Mouse (Mus musculus): ENCODE measurements around the gene Wdr90.

Gene Wdr90

GRCm38 (mm10) chr17:25860229-25860628 lies 1.1 kb downstream of the Wdr90 start:
- no peak for DNase-seq (ENCODE audit: low spot score)

- peak; percentile 90 for DNase-seq (ENCODE audit: low spot score)
These were observed 16.9 kb downstream of the Wdr90 start, which contains the start of gene Rhot2 for GRCm38 (mm10) chr17:25844396-25844901. Rhot2 (minus strand) TSS chr17:25844851.

DNA sequence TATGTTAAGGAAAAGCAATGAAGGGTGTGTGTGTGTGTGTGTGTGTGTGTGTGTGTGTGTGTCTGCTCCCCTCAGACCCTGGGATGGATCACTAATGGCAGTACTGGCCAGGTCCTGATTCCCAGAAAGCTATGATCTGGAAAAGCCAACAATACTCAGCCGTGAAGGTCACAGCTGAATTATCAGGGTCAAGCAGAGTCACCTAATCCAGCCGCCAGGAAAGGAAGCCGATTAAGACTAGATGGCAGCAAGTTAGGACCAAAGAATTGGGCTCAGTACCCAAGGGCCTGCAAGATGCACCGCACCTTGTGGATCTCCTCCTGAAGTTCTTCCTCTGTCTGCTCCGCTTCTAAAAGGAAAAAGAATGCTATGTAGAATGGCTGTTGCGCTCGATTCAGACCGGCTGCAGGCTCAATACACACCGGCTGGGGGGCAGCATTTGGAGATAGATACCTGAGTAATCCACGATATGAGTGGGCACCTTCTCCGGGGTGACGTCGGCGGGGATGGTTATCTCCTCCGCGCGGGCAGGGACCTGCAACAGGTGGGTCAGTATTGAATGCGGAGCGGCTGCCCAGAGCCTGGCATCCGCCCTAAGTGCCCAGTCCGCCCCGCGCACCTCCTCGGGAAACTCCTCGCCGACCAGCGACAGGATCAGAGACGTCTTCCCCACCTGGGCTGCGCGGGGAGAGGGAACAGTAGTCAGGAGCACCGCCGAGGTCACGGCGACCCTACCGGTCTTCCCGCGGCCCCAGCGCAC lies 17.5 kb downstream of the Wdr90 start:
- DNase-seq (ENCODE audit: low spot score) = no peak

DNA sequence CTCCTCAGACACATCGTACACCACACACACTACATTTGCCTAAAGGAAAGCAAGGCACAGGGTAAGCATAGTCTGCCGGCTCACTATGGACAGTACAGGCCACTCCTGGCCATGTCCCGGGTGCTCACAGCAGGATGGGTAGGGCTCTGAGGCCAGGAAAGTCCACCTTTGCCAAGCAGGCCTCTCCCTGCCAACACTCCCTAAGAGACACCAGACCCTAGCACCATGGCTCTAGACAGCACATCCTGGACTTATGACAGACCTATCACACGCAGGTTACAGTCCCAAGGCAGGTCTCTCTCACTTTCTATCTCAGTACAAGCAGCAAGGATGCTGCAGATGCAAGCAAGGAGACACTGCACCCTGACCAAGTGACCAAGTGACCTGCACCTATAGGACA lies 18.2 kb downstream of the Wdr90 start:
- DNase-seq (ENCODE audit: low spot score) = no peak

DNA sequence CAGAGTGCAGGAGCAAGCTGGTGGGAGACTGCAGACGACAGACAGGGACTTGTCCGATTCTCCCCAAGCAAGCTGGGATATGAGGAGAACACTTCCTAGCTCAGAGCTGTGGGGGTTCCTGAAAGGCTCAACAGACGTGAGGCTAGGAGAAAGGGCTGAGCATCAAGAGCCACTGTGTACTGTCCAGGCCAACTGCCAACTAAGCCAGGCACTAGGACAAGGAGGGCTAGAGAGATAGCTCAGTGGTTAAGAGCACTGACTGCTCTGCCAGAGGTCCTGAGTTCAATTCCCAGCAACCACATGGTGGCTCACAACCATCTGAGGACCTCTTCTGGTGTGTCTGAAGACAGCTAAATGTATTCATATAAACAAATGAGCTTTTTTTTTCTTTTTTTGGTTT lies 18.8 kb downstream of the Wdr90 start:
- DNase-seq (ENCODE audit: low spot score) = no peak

DNA sequence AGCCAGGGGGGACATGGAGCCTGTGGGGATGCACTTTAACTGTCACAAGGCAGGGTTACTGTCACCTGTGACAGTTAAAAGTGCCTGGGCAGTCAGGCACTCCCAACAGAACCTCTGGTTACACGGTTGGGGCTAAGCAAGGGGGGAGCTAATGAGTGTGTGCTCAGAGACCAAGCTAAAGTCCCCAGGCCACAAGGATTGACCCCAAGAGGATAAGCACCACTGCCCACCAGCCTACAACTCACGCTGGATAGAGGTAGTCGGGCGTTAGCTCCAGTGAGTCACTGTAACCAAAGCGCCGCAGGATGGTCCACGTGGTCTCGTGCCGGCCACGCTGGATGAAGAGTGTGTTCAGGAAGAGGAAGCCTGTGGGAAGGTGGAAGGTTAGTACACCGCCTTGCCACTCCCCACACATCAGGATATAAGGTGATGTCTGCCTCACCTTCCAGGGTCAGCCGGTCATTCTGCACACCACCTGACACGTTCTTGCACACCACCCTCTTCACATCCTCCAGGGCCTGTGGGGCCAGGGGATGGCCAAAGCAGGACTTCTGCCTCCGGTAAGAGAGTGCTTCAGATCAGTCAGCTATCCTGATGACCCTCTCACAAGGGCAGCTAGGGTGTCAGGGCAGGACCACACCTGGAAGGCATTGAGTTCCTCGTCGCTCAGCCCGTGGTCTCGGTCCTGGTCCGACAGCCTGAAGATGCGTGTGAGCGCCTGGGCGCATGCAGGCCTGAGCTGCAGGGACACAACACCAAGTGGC lies 20.0 kb downstream of the Wdr90 start, which contains the start of gene Gm20683:
Gene Gm20683 (minus strand): TSS at position 647 of the 764 bp plus-strand sequence.
- DNase-seq (ENCODE audit: low spot score) = no peak

- DNase-seq (ENCODE audit: low spot score) = no peak
These were observed 20.8 kb downstream of the Wdr90 start for GRCm38 (mm10) chr17:25840519-25840918.

- DNase-seq (ENCODE audit: low spot score) = no peak
These were observed 21.7 kb downstream of the Wdr90 start for GRCm38 (mm10) chr17:25839455-25840235.

DNA sequence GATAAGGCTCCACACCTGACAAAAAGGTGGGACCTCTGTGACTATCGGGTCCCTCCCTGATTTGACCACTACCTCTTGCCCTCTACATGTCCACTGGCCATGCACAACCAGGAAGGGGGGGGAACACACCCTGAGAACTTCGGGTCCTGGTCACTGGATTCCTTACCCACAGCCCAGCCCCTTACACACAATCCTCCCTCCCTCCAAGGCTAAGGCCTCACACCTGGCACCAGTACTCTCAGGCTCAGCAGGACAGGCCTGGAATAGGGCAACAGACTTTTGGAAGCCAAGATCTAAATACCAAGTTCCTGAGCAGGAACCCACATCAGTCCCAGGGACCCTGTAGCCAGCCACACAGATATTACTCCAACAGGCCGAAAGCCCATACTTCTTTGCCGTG lies 22.4 kb downstream of the Wdr90 start:
- no peak for DNase-seq (ENCODE audit: low spot score)

DNA sequence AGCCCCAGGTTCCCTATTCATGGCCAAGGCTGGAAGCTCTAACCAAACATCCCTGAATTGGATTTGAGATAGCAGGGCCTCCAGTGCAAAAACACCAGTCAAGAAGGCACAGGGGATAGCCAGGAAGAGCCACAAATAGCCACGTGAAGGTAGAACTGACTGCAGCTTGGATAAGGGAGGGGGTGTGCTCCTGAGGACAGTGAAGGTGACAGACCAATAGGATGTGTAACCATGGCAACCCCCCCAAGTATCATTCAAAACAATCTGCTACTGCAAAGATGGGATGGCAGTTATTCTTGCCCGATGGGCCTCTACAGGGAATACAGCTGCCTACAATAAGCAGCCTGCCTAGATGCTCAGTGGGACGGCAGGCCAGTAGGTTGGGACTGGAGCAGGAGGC lies 23.8 kb downstream of the Wdr90 start:
- DNase-seq (ENCODE audit: low spot score) = no peak

- DNase-seq (ENCODE audit: low spot score) = no peak
These were observed 24.3 kb downstream of the Wdr90 start, which contains the start of gene Rhbdl1 for GRCm38 (mm10) chr17:25837076-25837410. Rhbdl1 (minus strand) TSS chr17:25837295.

DNA sequence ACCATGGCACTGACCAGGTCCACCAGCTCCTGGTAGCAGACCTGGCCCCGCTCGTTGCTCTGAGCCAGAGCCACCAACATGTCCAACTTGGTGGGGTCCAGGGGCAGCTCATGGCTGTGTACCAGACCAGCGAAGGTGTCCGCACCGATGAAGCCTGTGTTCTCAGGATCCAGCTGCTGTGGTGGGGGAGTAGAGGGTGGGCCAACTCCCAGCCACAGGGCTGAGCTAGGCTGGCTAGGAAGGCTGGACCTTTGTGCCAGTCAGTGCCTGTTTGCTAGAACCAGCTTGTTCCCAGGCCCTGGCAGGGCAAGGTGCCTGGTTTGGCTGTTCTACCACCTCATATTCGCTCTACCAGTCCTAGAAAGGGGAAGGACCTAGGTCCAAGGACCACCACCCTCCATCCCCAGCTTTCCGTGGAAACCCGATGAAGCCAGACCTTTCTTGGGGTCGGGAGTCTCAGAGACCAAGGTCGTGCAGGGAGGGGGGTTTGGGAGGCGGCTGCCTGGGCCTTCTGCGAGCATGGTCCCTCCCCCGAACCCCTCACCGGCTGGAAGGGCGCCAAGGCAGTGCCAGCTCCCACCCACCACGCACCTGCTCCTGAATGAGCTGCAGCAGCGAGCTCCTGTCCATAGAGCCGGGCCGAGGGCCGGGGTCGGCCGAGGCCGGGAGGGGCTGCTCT lies 24.8 kb downstream of the Wdr90 start:
- DNase-seq (ENCODE audit: low spot score) = no peak

GRCm38 (mm10) chr17:25835816-25836215 lies 25.5 kb downstream of the Wdr90 start:
- no peak for DNase-seq (ENCODE audit: low spot score)

GRCm38 (mm10) chr17:25835301-25835700 lies 26.0 kb downstream of the Wdr90 start:
- no peak for DNase-seq (ENCODE audit: low spot score)

- no peak for DNase-seq (ENCODE audit: low spot score)
These were observed 26.6 kb downstream of the Wdr90 start for GRCm38 (mm10) chr17:25834595-25835222.

- DNase-seq (ENCODE audit: low spot score) = no peak
These were observed 27.2 kb downstream of the Wdr90 start for GRCm38 (mm10) chr17:25833961-25834594.

- peak; percentile 61 for DNase-seq (ENCODE audit: low spot score)
These were observed 28.0 kb downstream of the Wdr90 start, which contains the start of gene Stub1 for GRCm38 (mm10) chr17:25833291-25833663. Stub1 (minus strand) TSS chr17:25833404.

- DNase-seq (ENCODE audit: low spot score) = peak; percentile 98
These were observed 28.6 kb downstream of the Wdr90 start for GRCm38 (mm10) chr17:25832436-25833290.

- DNase-seq (ENCODE audit: low spot score) = no peak
These were observed 29.6 kb downstream of the Wdr90 start for GRCm38 (mm10) chr17:25831451-25832281.
